Mouse (Mus musculus) embryonic facial prominence, embryonic 12.5 days (tissue): ENCODE measurements around the gene Myo3b. TPM values are rescaled to one million over a fixed set of nuclear protein-coding genes. Genes with fewer than 3 reads are reported as not detected.
"Not testable (repeated sequence)": the region's sequence is repeated elsewhere in the genome, so short reads cannot be mapped to it uniquely, and the experiment has no call there.

ENCODE experiments used
- ATAC-seq: fragments of 200-750 bp; cut with Nextera tagmentation; 2 replicates; pipeline ENCODE4 v1.8.0; 2017; ENCODE audit not compliant: insufficient number of reproducible peaks, insufficient read depth, low FRiP score, low TSS enrichment
- H3K27ac ChIP-seq: fragments of 300-500 bp; sonication (generic); 2 replicates; pipeline ENCODE4 v1.5.1; 2016; ENCODE audit warnings: mild to moderate bottlenecking
- H3K27me3 ChIP-seq: fragments of 300-500 bp; sonication (generic); 2 replicates; pipeline ENCODE4 v1.6.1; 2016; ENCODE audit warnings: mild to moderate bottlenecking, moderate library complexity
- H3K36me3 ChIP-seq: fragments of 300-500 bp; sonication (generic); 2 replicates; pipeline ENCODE4 v1.6.1; 2016; ENCODE audit warnings: mild to moderate bottlenecking
- H3K4me1 ChIP-seq: fragments of 300-500 bp; sonication (generic); 2 replicates; pipeline ENCODE4 v1.6.1; 2016
- H3K4me2 ChIP-seq: fragments of 300-500 bp; sonication (generic); replicated peaks from 2 replicates; pipeline ENCODE4 v1.6.1; 2016; ENCODE audit warnings: mild to moderate bottlenecking, moderate library complexity
- H3K4me3 ChIP-seq: fragments of 300-500 bp; sonication (generic); 2 replicates; pipeline ENCODE4 v1.5.1; 2016; ENCODE audit warnings: mild to moderate bottlenecking
- H3K9ac ChIP-seq: fragments of 300-500 bp; sonication (generic); 2 replicates; pipeline ENCODE4 v1.6.1; 2016; ENCODE audit warnings: mild to moderate bottlenecking, moderate library complexity
- H3K9me3 ChIP-seq: fragments of 300-500 bp; sonication (generic); 2 replicates; pipeline ENCODE4 v1.6.1; 2016; ENCODE audit warnings: mild to moderate bottlenecking, moderate library complexity
- WGBS: fragments of 180-500 bp; shearing (Covaris S2); methylation state at CpG from one replicate; pipeline ENCODE4 v1.1.7; 2016; 5-methylcytosine and 5-hydroxymethylcytosine counted together
- polyA plus RNA-seq: library from polyadenylated mRNA; unstranded; fragments of >200 nt; fragmentation: Nextera tagmentation; extraction: Ambion mirVana; gene quantifications from 2 replicates; pipeline ENCODE4 v1.2.1, GENCODE M21; 2016

The Myo3b gene
- polyA plus RNA-seq: 0.12 TPM in 1 of 2 replicates, not detected in the other

- no peak for ATAC-seq
- no peak within 1 kb of the TSS for H3K4me3 ChIP-seq
- H3K36me3 ChIP-seq: no peaks in the 10 kb centered on the region
- H3K4me2 ChIP-seq: 0 out of 2 replicates have a peak within 1 kb of the TSS, but pooled peaks have one; percentile 18
- 21% methylated on average over 7 of the region's 7 CpGs for WGBS
- no peak within 1 kb of the TSS for H3K9ac ChIP-seq
- H3K27ac ChIP-seq: no peak within 1 kb of the TSS
- no peaks in the 10 kb centered on the region for H3K27me3 ChIP-seq
- no peaks in the 10 kb centered on the region for H3K9me3 ChIP-seq
- H3K4me1 ChIP-seq: peaks cover 7% of the 10 kb centered on the region; the same call in 1 of the 2 replicates
These were observed at the start of gene Myo3b for GRCm38 (mm10) chr2:70038752-70039151. Gene Myo3b, plus strand, starts transcription at chr2:70039126.

- Histone ChIP-seq H3K9ac (no peak overlapping the region), H3K9me3 (no peaks in the 10 kb centered on the region), H3K27me3 (no peaks in the 10 kb centered on the region), H3K4me3 (no peak overlapping the region), H3K4me2 (no peak overlapping the region), H3K36me3 (peaks cover 40% of the 10 kb centered on the region), H3K27ac (no peak overlapping the region), H3K4me1 (no peaks in the 10 kb centered on the region)
- no peak for ATAC-seq
- 92% methylated on average over 6 of the region's 6 CpGs for WGBS
These were observed 49.7 kb upstream of the Myo3b start for GRCm38 (mm10) chr2:69989224-69989623.

GRCm38 (mm10) chr2:69990647-69991046 is 48.3 kb upstream of the Myo3b start:
- Histone ChIP-seq H3K27ac (no peak overlapping the region), H3K4me3 (no peak overlapping the region), H3K9ac (no peak overlapping the region), H3K9me3 (no peaks in the 10 kb centered on the region), H3K27me3 (no peaks in the 10 kb centered on the region), H3K36me3 (peaks cover 32% of the 10 kb centered on the region), H3K4me2 (no peak overlapping the region), H3K4me1 (no peaks in the 10 kb centered on the region)
- no peak for ATAC-seq
- WGBS: 58% methylated on average over 2 of the region's 2 CpGs

GRCm38 (mm10) chr2:69994082-69994736 is 44.7 kb upstream of the Myo3b start:
- peaks cover 38% of the 10 kb centered on the region for H3K36me3 ChIP-seq
- not testable (repeated sequence) for H3K9ac ChIP-seq, H3K27me3 ChIP-seq, H3K9me3 ChIP-seq, H3K27ac ChIP-seq, ATAC-seq, H3K4me2 ChIP-seq, H3K4me3 ChIP-seq, H3K4me1 ChIP-seq
- WGBS: 86% methylated on average over 3 of the region's 3 CpGs

- Histone ChIP-seq H3K9ac (no peak overlapping the region), H3K4me3 (no peak overlapping the region), H3K36me3 (peaks cover 33% of the 10 kb centered on the region), H3K4me1 (no peaks in the 10 kb centered on the region), H3K9me3 (no peaks in the 10 kb centered on the region), H3K4me2 (no peak overlapping the region), H3K27ac (no peak overlapping the region), H3K27me3 (no peaks in the 10 kb centered on the region)
- 82% methylated on average over 2 of the region's 2 CpGs for WGBS
- no peak for ATAC-seq
These were observed 44.1 kb upstream of the Myo3b start for GRCm38 (mm10) chr2:69994779-69995178.

GRCm38 (mm10) chr2:69999097-69999770 is 39.7 kb upstream of the Myo3b start:
- H3K27me3 ChIP-seq: no peaks in the 10 kb centered on the region
- 86% methylated on average over 7 of the region's 7 CpGs for WGBS
- no peaks in the 10 kb centered on the region for H3K9me3 ChIP-seq
- H3K9ac ChIP-seq: no peak overlapping the region
- ATAC-seq: no peak
- no peaks in the 10 kb centered on the region for H3K4me1 ChIP-seq
- no peak overlapping the region for H3K4me3 ChIP-seq
- H3K4me2 ChIP-seq: no peak overlapping the region
- H3K36me3 ChIP-seq: peaks cover 27% of the 10 kb centered on the region
- no peak overlapping the region for H3K27ac ChIP-seq

- 89% methylated on average over 6 of the region's 6 CpGs for WGBS
- H3K36me3 ChIP-seq: peaks cover 33% of the 10 kb centered on the region
These were observed 38.6 kb upstream of the Myo3b start for GRCm38 (mm10) chr2:70000316-70000715.

GRCm38 (mm10) chr2:70006492-70006891 is 32.4 kb upstream of the Myo3b start:
- H3K4me1 ChIP-seq: no peaks in the 10 kb centered on the region
- no peaks in the 10 kb centered on the region for H3K9me3 ChIP-seq
- H3K9ac ChIP-seq: no peak overlapping the region
- no peak overlapping the region for H3K4me3 ChIP-seq
- 92% methylated on average over 2 of the region's 2 CpGs for WGBS
- H3K4me2 ChIP-seq: no peak overlapping the region
- no peaks in the 10 kb centered on the region for H3K27me3 ChIP-seq
- H3K36me3 ChIP-seq: peaks cover 32% of the 10 kb centered on the region
- ATAC-seq: no peak
- H3K27ac ChIP-seq: no peak overlapping the region

More at GRCm38 (mm10) chr2:70000316-70000715, 38.6 kb upstream of the Myo3b start:
- Histone ChIP-seq H3K27me3 (no peaks in the 10 kb centered on the region), H3K27ac (no peak overlapping the region), H3K4me3 (no peak overlapping the region), H3K4me2 (no peak overlapping the region), H3K4me1 (no peaks in the 10 kb centered on the region), H3K9ac (no peak overlapping the region), H3K9me3 (no peaks in the 10 kb centered on the region)
- no peak for ATAC-seq

- Histone ChIP-seq H3K27me3 (no peaks in the 10 kb centered on the region), H3K4me2 (no peak overlapping the region), H3K27ac (no peak overlapping the region), H3K4me3 (no peak overlapping the region), H3K4me1 (no peaks in the 10 kb centered on the region), H3K36me3 (peaks cover 23% of the 10 kb centered on the region), H3K9ac (no peak overlapping the region), H3K9me3 (no peaks in the 10 kb centered on the region)
- ATAC-seq: no peak
- WGBS: 94% methylated on average over 8 of the region's 8 CpGs
These were observed 26.0 kb upstream of the Myo3b start for GRCm38 (mm10) chr2:70012941-70013340.

GRCm38 (mm10) chr2:70018236-70018635 is 20.7 kb upstream of the Myo3b start:
- peaks cover 47% of the 10 kb centered on the region for H3K36me3 ChIP-seq
- no peak overlapping the region for H3K4me3 ChIP-seq
- H3K9ac ChIP-seq: no peak overlapping the region
- no peaks in the 10 kb centered on the region for H3K27me3 ChIP-seq
- no peak for ATAC-seq
- 81% methylated on average over 6 of the region's 6 CpGs for WGBS
- no peak overlapping the region for H3K4me2 ChIP-seq
- H3K4me1 ChIP-seq: no peaks in the 10 kb centered on the region
- H3K27ac ChIP-seq: no peak overlapping the region
- H3K9me3 ChIP-seq: no peaks in the 10 kb centered on the region

- 92% methylated on average over 2 of the region's 2 CpGs for WGBS
- ATAC-seq: no peak
- peaks cover 4% of the 10 kb centered on the region; the same call in 1 of the 2 replicates for H3K9me3 ChIP-seq
These were observed 14.5 kb upstream of the Myo3b start for GRCm38 (mm10) chr2:70024454-70024853.

GRCm38 (mm10) chr2:70025711-70026110 is 13.2 kb upstream of the Myo3b start:
- H3K4me1 ChIP-seq: no peaks in the 10 kb centered on the region
- no peak overlapping the region for H3K27ac ChIP-seq
- H3K9ac ChIP-seq: no peak overlapping the region
- no peaks in the 10 kb centered on the region for H3K27me3 ChIP-seq
- ATAC-seq: no peak
- H3K36me3 ChIP-seq: peaks cover 32% of the 10 kb centered on the region
- no peak overlapping the region for H3K4me3 ChIP-seq
- peaks cover 12% of the 10 kb centered on the region; the same call in 1 of the 2 replicates for H3K9me3 ChIP-seq
- no peak overlapping the region for H3K4me2 ChIP-seq
- WGBS: 91% methylated on average over 5 of the region's 5 CpGs

More at GRCm38 (mm10) chr2:70024454-70024853, 14.5 kb upstream of the Myo3b start:
- H3K36me3 ChIP-seq: peaks cover 36% of the 10 kb centered on the region
- H3K4me3 ChIP-seq: no peak overlapping the region
- H3K9ac ChIP-seq: no peak overlapping the region
- H3K27ac ChIP-seq: no peak overlapping the region
- no peaks in the 10 kb centered on the region for H3K4me1 ChIP-seq
- H3K27me3 ChIP-seq: no peaks in the 10 kb centered on the region
- H3K4me2 ChIP-seq: no peak overlapping the region
